Mouse (Mus musculus) myocyte (in vitro differentiated cells): ENCODE results near the gene Krtap5-1. TPM values are rescaled to one million over a fixed set of nuclear protein-coding genes. Genes with fewer than 3 reads are reported as not detected.
A peak's percentile ranks its signal among the peaks of the same experiment; 100 is the strongest.
"Not testable (repeated sequence)": the region's sequence is repeated elsewhere in the genome, so short reads cannot be mapped to it uniquely, and the experiment has no call there.

Source experiments
- H3K27me3 ChIP-seq: one replicate; pipeline ENCODE4 v1.6.1; 2011; ENCODE audit not compliant: control insufficient read depth, insufficient read depth, insufficient read length
- H3K36me3 ChIP-seq: one replicate; pipeline ENCODE4 v1.6.1; 2011; ENCODE audit not compliant: control insufficient read depth, insufficient read depth
- H3K4me2 ChIP-seq: one replicate; pipeline ENCODE4 v1.6.1; 2011; ENCODE audit warnings: low read depth, control low read depth
- H3K4me3 ChIP-seq: one replicate; pipeline ENCODE4 v1.5.1; 2011; ENCODE audit warnings: mild to moderate bottlenecking, control low read depth, moderate library complexity
- H3K79me2 ChIP-seq: one replicate; pipeline ENCODE4 v1.6.1; 2011; ENCODE audit not compliant: control insufficient read depth, insufficient read depth
- H3ac ChIP-seq: one replicate; pipeline ENCODE4 v1.6.1; 2011; ENCODE audit not compliant: control insufficient read depth, insufficient read length
- CEBPB ChIP-seq: IDR thresholded peaks from 2 replicates; pipeline ENCODE4 v1.6.1; 2011; ENCODE audit warnings: mild to moderate bottlenecking, moderate library complexity; ENCODE audit not compliant: poor library complexity, insufficient read depth, severe bottlenecking
- E2F4 ChIP-seq: IDR thresholded peaks from one replicate; pipeline ENCODE4 v1.6.1; 2011; ENCODE audit warnings: mild to moderate bottlenecking, control low read depth, moderate library complexity; ENCODE audit not compliant: insufficient read depth
- MAX ChIP-seq: IDR thresholded peaks from one replicate; pipeline ENCODE4 v1.6.1; 2011; ENCODE audit warnings: low read depth, mild to moderate bottlenecking, control low read depth
- MYOD1 ChIP-seq, 3 experiments: IDR thresholded peaks; one replicate each; pipeline ENCODE4 v1.6.1; 2011; ENCODE audit warnings: control low read depth in 2 of 3, low read depth in 2 of 3, mild to moderate bottlenecking in 2 of 3, moderate library complexity in 1 of 3; ENCODE audit not compliant: insufficient read length in 2 of 3, control insufficient read depth in 1 of 3
- MYOG ChIP-seq, 3 experiments: IDR thresholded peaks; one replicate each; pipeline ENCODE4 v1.6.1; 2011; ENCODE audit warnings: control low read depth in 2 of 3, low read depth in 2 of 3, mild to moderate bottlenecking in 2 of 3; ENCODE audit not compliant: insufficient read length in 2 of 3, control insufficient read depth in 1 of 3, insufficient read depth in 1 of 3
- POLR2A ChIP-seq: IDR thresholded peaks from one replicate; pipeline ENCODE4 v1.6.1; 2011; ENCODE audit warnings: low read depth, mild to moderate bottlenecking, control low read depth, moderate library complexity; ENCODE audit not compliant: insufficient read length
- REST ChIP-seq: IDR thresholded peaks from one replicate; pipeline ENCODE4 v1.6.1; 2011; ENCODE audit warnings: mild to moderate bottlenecking, control low read depth, moderate library complexity; ENCODE audit not compliant: insufficient read depth, insufficient read length
- SRF ChIP-seq: IDR thresholded peaks from one replicate; pipeline ENCODE4 v1.6.1; 2011; ENCODE audit warnings: low read depth; ENCODE audit not compliant: control insufficient read depth, insufficient read length
- TCF12 ChIP-seq: IDR thresholded peaks from one replicate; pipeline ENCODE4 v1.6.1; 2011; ENCODE audit warnings: mild to moderate bottlenecking, control low read depth; ENCODE audit not compliant: poor library complexity, insufficient read depth, severe bottlenecking
- TCF3 ChIP-seq: IDR thresholded peaks from one replicate; pipeline ENCODE4 v1.6.1; 2011; ENCODE audit warnings: low read depth, control low read depth; ENCODE audit not compliant: insufficient read length
- USF1 ChIP-seq: IDR thresholded peaks from one replicate; pipeline ENCODE4 v1.6.1; 2011; ENCODE audit warnings: low read depth, mild to moderate bottlenecking, control low read depth, moderate library complexity
- polyA plus RNA-seq: library from polyadenylated mRNA; unstranded; fragments of >200 nt; fragmentation: generic; extraction: Trizol; gene quantifications from one replicate; pipeline ENCODE4 v1.2.1, GENCODE M21; 2012; ENCODE audit warnings: missing spikeins

The Krtap5-1 gene
- polyA plus RNA-seq, 1 experiment: not detected

GRCm38 (mm10) chr7:142316558-142316957 is 19.6 kb upstream of the Krtap5-1 start:
- TF ChIP-seq TCF3: no peak
- no peak for TF ChIP-seq CEBPB
- no peak for TF ChIP-seq POLR2A
- TF ChIP-seq TCF12: no peak
- no peak for TF ChIP-seq USF1
- no peak for TF ChIP-seq MAX
- no peak for TF ChIP-seq SRF
- H3K4me3 ChIP-seq: no peak overlapping the region
- H3K27me3 ChIP-seq: no peaks in the 10 kb centered on the region
- H3K4me2 ChIP-seq: no peak overlapping the region
- H3ac ChIP-seq: no peak overlapping the region
- no peaks in the 10 kb centered on the region for H3K36me3 ChIP-seq
- no peaks in the 10 kb centered on the region for H3K79me2 ChIP-seq

DNA sequence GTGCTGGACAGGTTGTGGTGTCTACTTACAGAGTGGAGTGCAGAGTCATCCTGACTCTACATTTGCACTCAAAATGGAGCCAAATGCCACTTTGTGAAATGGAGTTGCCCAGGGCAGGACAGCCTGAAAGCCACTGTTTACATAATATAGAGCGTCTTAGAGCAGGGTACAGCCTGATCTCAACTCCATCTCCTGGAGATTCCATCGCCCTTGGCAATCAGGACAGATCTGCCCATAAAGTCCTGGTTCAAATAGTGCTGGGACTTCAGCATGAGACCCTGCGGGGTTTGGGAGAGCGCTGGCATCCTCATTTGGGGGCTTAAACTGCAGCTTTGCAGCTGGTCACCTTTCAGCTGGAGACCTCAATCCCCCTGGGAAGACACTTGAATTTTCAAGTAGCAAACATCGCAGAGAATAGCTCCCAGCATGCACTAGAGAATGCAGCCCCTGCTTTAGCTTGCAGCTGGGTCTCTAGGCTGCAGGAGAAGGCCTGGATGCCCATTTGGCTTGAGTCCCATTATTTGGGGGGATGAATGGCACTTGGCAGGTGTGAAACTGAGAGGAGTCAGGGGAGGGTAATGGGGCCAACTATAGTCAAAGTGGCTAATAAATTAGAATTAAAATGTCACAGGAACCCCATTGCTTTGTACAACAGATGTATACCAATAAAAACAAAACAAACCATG is 17.8 kb upstream of the Krtap5-1 start:
- Histone ChIP-seq H3K36me3 (no peaks in the 10 kb centered on the region), H3K79me2 (no peaks in the 10 kb centered on the region), H3K4me3 (no peak overlapping the region), H3K27me3 (no peaks in the 10 kb centered on the region), H3K4me2 (no peak overlapping the region), H3ac (no peak overlapping the region)
- no peak for TF ChIP-seq MAX
- no peak for TF ChIP-seq TCF3
- TF ChIP-seq MYOG (IDR thresholded peaks at IDR 0.05; ENCODE audit: control insufficient read depth in 1 of 3, insufficient read depth in 1 of 3, insufficient read length in 2 of 3, low read depth in 2 of 3): no peak
- peak; percentile 1 to 47 (median 28) for TF ChIP-seq MYOD1 (IDR thresholded peaks at IDR 0.05; ENCODE audit: control insufficient read depth in 1 of 3, insufficient read length in 2 of 3, low read depth in 2 of 3)
- no peak for TF ChIP-seq CEBPB
- no peak for TF ChIP-seq TCF12

DNA sequence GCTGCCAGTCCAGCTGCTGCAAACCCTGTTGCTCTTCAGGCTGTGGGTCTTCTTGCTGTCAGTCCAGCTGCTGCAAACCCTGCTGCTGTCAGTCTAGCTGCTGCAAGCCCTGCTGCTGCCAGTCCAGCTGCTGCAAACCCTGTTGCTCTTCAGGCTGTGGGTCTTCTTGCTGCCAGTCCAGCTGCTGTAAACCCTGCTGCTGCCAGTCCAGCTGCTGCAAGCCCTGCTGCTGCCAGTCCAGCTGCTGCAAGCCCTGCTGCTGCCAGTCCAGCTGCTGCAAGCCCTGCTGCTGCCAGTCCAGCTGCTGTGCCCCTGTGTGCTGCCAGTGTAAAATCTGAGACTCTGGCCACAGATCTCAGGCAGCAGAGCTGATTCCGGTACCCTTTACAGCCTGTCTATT is 7.0 kb upstream of the Krtap5-1 start:
- H3K27me3 ChIP-seq, H3K36me3 ChIP-seq, H3K4me3 ChIP-seq, H3K4me2 ChIP-seq, H3K79me2 ChIP-seq, H3ac ChIP-seq: not testable (repeated sequence)
- peak in 2 of 3 experiments; percentile 42 to 58 for TF ChIP-seq MYOD1 (IDR thresholded peaks at IDR 0.05; ENCODE audit: control insufficient read depth in 1 of 3, insufficient read length in 2 of 3, low read depth in 2 of 3)
- peak in 1 of 3 experiments; percentile 24 for TF ChIP-seq MYOG (IDR thresholded peaks at IDR 0.05; ENCODE audit: control insufficient read depth in 1 of 3, insufficient read depth in 1 of 3, insufficient read length in 2 of 3, low read depth in 2 of 3)

- no peak for TF ChIP-seq SRF
- no peak for TF ChIP-seq MAX
- TF ChIP-seq MYOD1 (IDR thresholded peaks at IDR 0.05; ENCODE audit: control insufficient read depth in 1 of 3, insufficient read length in 2 of 3, low read depth in 2 of 3): peak in 1 of 3 experiments; percentile 27
- peaks cover 3% of the 10 kb centered on the region for H3K27me3 ChIP-seq
Measured at GRCm38 (mm10) chr7:142303249-142303648, 6.3 kb upstream of the Krtap5-1 start, which contains the start of gene Krtap5-4. Gene Krtap5-4 (plus strand): TSS chr7:142303549.

DNA sequence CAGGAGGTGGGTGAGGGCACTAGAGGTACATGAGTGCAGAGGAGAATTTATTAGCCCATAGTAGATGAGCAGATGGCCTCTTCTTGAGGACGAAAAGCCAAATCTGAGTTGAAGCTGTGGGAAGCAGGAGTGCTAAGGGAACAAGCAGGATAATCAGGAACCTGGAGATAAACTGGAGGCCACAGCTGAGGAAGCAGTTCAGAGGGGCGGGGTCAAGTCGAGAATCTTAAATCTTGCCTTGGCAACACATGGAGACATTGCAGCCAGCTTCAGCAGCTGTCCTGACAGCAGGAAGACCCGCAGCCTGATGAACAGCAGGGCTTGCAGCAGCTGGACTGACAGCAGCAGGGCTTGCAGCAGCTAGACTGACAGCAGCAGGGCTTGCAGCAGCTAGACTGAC is 810 bp downstream of the Krtap5-1 start:
- not testable (repeated sequence) for H3K79me2 ChIP-seq, H3ac ChIP-seq, H3K4me2 ChIP-seq, H3K4me3 ChIP-seq, H3K36me3 ChIP-seq, H3K27me3 ChIP-seq

More at GRCm38 (mm10) chr7:142303249-142303648, 6.3 kb upstream of the Krtap5-1 start, which contains the start of gene Krtap5-4:
- H3ac ChIP-seq: no peak within 1 kb of the TSS
- H3K4me2 ChIP-seq: no peak within 1 kb of the TSS
- no peaks in the 10 kb centered on the region for H3K79me2 ChIP-seq
- no peaks in the 10 kb centered on the region for H3K36me3 ChIP-seq
- no peak within 1 kb of the TSS for H3K4me3 ChIP-seq

- H3ac ChIP-seq: no peak overlapping the region
- no peaks in the 10 kb centered on the region for H3K79me2 ChIP-seq
- H3K27me3 ChIP-seq: peaks cover 7% of the 10 kb centered on the region
- TF ChIP-seq E2F4: no peak
- no peak for TF ChIP-seq USF1
- TF ChIP-seq CEBPB: no peak
- no peak for TF ChIP-seq MYOD1 (IDR thresholded peaks at IDR 0.05; ENCODE audit: control insufficient read depth in 1 of 3, insufficient read length in 2 of 3, low read depth in 2 of 3)
- no peak for TF ChIP-seq SRF
- TF ChIP-seq TCF3: no peak
- no peak for TF ChIP-seq POLR2A
- no peak for TF ChIP-seq REST
- no peak for TF ChIP-seq MAX
- TF ChIP-seq TCF12: no peak
- TF ChIP-seq MYOG (IDR thresholded peaks at IDR 0.05; ENCODE audit: control insufficient read depth in 1 of 3, insufficient read depth in 1 of 3, insufficient read length in 2 of 3, low read depth in 2 of 3): no peak
- no peaks in the 10 kb centered on the region for H3K36me3 ChIP-seq
- H3K4me2 ChIP-seq: no peak overlapping the region
- no peak overlapping the region for H3K4me3 ChIP-seq
Measured at GRCm38 (mm10) chr7:142295418-142295817, 1.5 kb downstream of the Krtap5-1 start.

DNA sequence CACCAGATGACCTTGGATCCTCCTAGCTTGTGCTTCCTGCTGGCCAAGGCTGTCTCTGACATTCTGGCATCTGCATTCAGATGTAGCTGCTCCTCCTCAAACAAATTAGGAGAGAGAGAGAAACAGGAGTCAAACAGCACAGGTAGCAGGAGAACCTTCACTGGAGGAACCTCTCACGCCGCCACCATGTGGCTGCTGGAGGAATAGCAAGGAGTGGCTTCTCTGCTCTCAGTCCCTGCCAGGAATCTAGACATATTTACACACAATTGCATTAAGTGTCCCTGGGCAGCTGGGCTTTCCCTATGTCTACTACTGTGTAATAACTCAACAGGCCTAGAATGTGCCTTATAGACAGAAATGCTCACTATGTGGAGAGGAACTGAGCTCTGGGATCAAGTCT is 3.1 kb downstream of the Krtap5-1 start:
- not testable (repeated sequence) for H3K27me3 ChIP-seq, H3K79me2 ChIP-seq

GRCm38 (mm10) chr7:142285910-142286612 is 10.9 kb downstream of the Krtap5-1 start:
- H3ac ChIP-seq, H3K36me3 ChIP-seq, H3K4me3 ChIP-seq, H3K4me2 ChIP-seq, H3K27me3 ChIP-seq, H3K79me2 ChIP-seq: not testable (repeated sequence)

More for the DNA sequence above, 3.1 kb downstream of the Krtap5-1 start:
- H3ac ChIP-seq, H3K36me3 ChIP-seq, H3K4me3 ChIP-seq, H3K4me2 ChIP-seq: not testable (repeated sequence)
